Mouse (Mus musculus) cerebellum, adult 9-11 months (tissue): ENCODE results near the gene Esrrg.

ENCODE experiments used
- DNase-seq: peaks from one replicate; pipeline ENCODE4 v3.0.0; 2022

The Esrrg gene

DNA sequence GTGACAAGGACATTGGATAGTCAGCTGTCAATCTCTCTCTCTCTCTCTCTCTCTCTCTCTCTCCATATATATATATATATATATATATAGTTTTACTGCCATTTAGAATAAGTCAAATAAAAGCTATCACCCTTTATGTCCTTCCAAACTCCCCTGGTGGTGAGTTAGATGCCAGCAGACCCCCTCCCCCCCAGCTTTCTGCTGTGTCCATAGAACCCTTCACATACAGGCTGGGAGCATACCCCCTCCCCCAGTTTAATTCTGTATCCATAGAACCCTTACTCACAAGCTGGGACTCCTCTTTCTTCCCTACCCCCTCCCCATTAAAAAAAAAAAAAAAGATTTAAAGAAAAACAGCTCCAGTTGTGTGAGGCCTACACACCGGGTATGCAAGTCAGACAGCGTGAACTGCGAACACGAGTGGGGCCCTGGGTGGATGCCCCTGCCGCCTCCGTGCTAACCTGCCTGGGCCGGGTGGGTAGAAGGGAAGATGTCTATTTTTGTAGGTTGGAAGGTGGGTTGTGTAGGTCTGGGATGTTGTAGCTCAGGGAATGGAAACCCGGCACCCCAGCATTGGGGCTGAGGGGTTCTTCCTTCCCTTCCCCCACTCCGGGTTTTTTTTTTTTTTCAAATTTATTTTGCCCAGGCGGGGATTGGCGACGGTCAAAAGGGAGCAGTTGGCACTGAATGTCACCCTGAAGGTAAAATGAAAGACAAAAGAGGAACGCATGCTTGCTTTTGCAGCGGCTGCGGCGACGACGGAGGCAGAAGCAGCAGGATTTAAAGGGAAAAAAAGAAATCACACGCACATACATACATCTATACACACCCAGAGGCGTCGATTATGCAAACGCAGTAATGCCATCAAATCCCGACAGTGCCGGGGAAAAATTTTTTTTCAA, 42.4 kb downstream of the Esrrg start:
- DNase-seq: peak; percentile 45

DNA sequence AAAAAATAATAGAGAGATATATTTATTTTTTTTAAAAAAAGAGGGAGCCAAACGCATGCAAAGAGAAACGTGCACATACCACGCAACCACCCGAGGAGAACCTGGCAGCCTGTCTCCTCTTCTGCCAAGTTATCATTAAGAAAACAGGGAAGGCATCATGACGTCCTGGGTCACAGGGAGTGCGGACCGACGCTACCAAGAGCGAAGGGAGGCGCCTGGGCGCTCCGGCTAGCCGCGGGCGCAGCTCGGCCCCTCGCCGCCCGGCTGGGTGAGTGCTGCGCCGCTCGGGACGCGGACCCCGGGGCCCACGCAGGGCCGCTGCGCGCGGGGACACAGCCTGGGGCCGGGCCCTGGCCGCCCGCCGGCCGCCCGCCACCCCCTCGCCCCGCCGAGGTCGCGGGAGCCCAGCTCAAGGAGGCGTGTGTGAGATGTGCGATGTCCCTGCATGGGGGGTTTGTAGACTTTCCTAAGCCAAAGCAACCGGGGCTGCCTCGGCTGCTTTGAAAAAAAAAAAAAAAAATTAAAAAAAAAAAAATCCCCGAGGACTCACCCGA, 43.2 kb downstream of the Esrrg start:
- DNase-seq: peak; percentile 71

GRCm38 (mm10) chr1:187652445-187652844, 43.9 kb downstream of the Esrrg start:
- peak; percentile 27 for DNase-seq

DNA sequence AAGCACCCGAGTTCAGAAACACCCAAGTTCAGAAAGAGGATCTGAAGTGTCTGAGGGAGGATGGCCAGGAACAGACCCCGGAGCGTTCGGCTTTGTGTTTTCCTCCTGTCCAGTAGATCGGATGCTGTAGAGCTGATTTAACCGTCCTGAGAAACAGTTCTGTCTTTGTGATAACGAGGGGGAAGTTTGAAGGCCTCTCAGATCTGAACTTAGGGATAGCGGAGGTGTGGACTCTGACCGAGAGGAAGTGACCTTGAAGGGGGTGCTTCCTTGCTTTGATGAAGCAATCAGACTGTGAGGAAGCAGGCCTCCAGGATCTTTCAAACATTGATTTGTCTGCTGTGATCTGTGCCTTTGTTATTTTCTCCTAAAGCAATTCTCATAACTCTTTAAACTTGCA, 44.8 kb downstream of the Esrrg start:
- no peak for DNase-seq

DNA sequence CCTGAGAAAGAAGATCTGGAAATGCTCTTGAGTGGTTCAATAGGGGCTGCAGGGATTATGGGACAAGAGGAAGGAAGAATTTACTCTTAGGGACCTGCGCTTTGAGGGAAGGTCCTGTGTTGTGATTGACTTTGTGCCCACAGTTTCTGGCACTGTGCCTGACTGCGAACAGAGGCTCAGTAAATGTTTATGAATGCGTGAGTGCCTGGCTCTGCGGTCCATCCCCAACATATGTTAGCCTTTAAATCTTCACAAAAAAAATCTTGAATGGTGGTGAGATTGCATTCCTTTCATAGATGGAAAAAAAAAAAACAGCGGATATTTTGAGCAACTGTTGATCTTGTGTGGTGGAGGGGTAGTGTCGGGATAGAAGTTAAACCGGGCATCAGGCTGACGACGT, 52.4 kb downstream of the Esrrg start:
- DNase-seq: no peak

DNA sequence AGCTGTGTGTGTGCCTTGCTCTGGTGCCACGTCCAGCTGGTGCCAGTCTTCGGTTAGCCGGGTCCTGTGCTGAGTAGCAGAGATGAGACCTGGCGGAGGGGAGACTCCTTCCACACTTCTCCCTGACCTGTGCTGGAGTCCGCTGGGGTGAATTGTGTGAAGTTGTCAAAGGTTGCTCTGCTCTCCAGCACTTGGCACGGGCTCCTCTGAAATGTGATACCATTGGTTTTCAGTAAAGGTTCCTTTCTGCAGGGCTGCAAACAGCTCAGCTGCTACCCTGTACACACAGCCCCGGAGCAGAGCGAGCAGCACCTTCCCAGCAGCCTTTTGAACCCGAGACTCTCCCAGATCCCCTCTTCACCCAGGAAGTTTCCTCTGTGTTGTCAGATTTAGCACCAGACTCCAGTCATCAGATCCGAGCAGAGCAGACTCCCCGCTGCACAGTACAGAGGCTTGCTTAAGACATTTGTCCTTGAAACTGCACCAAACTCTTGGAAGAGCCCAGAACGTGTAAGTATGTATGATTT, 53.6 kb downstream of the Esrrg start:
- DNase-seq: no peak

- DNase-seq: no peak
Measured at GRCm38 (mm10) chr1:187663376-187663775, 54.8 kb downstream of the Esrrg start.

DNA sequence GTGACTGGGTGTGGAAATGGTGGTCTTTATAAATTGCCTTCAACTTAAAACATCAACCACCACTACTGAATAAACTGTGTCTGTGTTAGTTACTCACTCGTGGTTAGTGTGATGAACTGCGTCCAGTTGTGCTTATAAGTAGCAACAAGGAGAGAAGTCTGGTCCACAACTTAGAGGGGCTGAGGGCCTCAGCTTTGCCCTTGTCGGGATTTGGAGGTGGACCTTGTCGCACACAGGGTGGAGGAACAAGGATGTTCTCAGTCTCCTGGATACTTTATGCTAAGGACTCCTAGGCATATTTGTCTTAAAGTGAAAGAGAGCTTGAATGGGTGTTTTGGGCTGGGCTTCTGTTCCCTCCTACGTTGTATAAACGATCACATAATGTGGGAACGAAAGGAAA, 55.7 kb downstream of the Esrrg start:
- DNase-seq: no peak

- DNase-seq: no peak
Measured at GRCm38 (mm10) chr1:187665901-187666600, 57.5 kb downstream of the Esrrg start.

DNA sequence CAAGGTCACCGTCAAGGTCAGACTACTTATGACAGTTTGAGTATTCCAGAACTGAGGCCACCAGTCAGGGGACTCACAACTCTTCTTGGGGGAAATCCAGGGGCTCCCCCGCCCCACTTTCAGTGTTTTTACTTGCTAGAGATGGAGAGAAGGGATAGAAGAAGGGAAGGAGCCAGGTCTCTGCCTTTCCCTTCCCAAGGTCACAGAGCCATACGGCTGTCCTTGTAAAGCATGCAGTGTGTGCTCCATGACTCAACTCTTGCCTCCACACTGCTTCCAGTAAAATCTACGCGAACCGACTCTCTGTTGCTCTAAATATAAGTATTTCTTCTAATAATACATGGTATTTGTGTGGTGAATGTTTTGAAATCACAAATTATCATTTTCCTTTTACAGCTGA, 61.2 kb downstream of the Esrrg start:
- DNase-seq: no peak

DNA sequence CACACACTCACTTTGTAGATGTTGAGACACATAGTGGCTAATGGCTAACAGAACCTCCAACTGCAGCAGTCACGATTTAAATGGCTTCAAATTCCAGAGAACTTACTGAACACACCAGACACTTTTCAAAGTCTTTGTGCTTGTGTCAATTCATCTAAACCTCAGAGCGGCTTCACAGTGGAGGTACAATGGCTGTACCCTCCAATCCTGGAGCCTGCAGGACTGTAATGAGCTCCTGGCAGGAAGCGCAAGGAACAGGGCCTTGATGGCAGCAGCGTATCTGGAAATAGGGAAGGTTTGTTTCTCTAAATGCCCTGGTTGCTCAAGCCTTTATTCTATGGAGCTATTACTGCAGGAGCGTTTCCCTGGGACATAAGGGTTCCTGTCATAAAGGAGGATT, 63.9 kb downstream of the Esrrg start:
- DNase-seq: no peak

DNA sequence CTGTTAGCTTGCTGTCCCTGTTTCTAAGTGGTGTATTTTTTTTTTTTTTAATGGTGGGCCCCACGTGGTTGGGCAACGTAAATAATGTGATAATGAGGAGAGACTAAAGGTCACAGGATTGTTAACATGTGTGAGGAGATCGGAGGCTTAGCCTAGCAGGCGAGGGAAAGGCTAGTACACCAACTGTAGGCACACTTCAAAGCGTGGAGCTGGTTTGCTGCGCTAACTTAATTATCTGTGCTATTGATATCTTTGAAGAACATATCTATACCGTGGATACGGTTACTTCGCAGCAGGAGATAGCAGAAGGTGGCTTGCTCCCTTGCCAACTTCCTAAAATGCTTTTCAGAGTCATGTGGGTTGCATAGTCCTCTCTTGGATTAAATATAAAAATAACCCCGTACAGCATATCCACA, 66.2 kb downstream of the Esrrg start:
- no peak for DNase-seq

- no peak for DNase-seq
Measured at GRCm38 (mm10) chr1:187676626-187677025, 68.0 kb downstream of the Esrrg start.

DNA sequence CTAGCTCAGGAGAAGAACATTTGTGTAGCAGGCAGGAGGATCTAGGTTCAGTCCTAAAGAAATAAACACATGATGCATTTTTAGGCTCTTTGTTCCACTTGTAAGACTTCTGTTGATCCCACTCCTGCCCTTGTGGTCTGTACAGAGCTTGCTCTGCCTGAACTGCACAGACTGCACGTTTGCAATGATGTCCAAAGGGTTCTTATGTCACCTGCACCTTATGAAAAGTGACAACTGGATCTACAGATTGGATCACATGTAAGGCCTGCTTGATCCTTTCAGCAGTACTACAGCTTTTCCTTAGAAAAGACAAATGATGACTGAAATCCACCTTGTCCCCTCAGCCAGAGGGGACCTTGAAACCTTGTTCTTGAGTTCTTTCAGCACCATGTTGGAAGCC, 70.7 kb downstream of the Esrrg start:
- no peak for DNase-seq

DNA sequence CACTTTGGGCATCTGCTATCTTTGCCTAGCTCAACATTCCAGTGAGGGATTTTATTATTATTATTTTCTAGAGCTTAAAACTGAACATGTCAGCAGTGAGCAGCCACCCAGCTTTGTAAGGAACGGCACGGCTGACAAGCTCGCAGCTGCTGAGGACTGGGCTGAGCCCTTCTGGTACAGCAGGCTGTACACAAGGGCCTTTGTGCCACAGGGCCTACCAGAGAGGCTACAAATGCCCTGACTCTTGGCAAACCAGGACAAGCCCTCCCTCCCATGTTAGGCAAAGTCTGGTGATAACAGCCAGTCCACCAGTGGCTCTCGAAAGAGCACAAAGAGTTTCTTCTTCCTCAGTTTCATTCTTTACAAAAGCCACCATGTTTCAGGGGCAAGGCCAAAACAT, 75.9 kb downstream of the Esrrg start:
- DNase-seq: no peak

- DNase-seq: no peak
Measured at GRCm38 (mm10) chr1:187691846-187692525, 83.4 kb downstream of the Esrrg start.

GRCm38 (mm10) chr1:187694865-187695264, 86.3 kb downstream of the Esrrg start:
- DNase-seq: no peak

- no peak for DNase-seq
Measured at GRCm38 (mm10) chr1:187698201-187698600, 89.6 kb downstream of the Esrrg start.

- no peak for DNase-seq
Measured at GRCm38 (mm10) chr1:187700963-187701362, 92.4 kb downstream of the Esrrg start.

- no peak for DNase-seq
Measured at GRCm38 (mm10) chr1:187704921-187705320, 96.3 kb downstream of the Esrrg start.

DNA sequence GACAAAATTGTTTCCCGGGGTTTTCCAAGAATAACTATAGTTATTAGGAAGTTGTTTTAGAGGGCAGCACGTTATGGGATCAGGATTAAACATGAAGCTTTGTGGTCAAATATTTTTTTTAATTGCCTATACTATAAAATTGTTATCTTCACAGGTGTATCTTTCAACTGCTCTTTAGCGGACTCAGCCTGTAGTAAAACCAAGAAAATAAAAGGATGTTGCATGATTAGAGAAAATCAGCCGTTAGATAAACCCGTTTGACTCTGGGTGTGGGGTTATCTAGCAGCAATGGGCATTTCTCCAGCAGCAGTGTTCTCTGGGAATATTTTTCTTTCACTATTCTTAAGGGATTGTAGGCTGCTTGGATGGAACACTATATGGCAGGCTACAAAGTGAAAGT, 96.8 kb downstream of the Esrrg start:
- no peak for DNase-seq

GRCm38 (mm10) chr1:187706046-187706445, 97.5 kb downstream of the Esrrg start:
- DNase-seq: no peak

GRCm38 (mm10) chr1:187707176-187707575, 98.6 kb downstream of the Esrrg start:
- no peak for DNase-seq
